Mouse (Mus musculus) kidney, postnatal 36 days (tissue): ENCODE measurements around the gene Cd48.
"Not testable (repeated sequence)": the region's sequence is repeated elsewhere in the genome, so short reads cannot be mapped to it uniquely, and the experiment has no call there.

Experiments
- DNase-seq, 2 experiments: peaks; one replicate each; pipeline ENCODE4 v3.0.0; 2021 to 2022; ENCODE audit warnings: mixed read lengths in 2 of 2

Gene Cd48

DNA sequence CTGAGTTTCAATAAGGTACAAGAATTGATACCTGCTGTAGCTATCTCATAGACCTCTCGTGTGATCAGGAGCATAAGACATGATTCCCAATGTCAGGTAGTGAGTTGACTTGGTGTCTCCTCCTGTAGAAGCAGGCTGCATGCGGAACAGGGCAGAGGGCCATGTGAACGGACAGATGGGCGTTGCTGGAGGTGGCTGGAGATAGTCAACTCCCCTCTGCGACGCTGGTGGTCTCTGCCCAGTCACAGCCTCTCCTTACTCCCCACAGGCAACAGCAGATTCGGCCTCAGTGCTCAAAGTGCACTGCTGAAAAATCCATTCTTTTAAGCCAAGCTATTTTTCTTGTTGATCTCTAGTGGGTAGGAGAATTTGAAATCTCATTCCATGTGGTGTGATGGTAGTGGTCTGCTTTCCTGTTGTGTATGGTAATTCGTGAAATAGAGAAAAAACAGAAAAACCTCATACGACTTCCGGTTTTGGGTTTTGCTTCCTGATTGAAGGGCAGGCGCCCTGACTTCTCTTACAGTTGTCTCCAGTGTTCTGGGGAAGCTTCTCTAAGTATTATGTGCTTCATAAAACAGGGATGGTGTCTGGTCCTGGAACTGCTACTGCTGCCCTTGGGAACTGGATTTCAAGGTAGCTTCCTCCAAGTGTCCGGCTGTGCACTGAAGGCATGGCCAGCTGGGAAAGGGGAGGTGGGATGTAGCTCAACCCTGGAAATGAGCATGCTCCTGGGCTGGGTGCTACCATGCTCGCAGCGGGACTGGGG lies at the start of gene Cd48:
Cd48 (plus strand) TSS at position 479 of the 769 bp plus-strand sequence.
- no peak for DNase-seq

DNA sequence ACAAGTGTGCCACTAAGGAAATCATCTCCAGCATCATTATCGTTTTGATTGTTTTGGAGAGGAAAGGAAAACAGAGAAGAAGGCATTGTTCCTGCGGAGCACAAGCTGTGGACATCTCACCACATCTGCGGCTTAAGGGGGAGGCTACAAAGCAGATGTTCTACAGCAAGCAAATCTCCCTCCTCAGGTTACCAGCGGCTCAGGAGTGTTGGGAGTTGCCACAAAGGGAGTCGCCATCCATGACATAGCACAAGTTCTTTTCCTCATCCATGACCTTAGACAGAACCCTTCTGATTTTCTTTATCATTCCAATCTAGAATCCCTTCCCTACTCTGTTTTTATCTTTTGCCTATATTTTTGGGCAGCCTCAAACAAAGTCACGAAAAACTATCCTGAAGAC lies 46.1 kb upstream of the Cd48 start:
- no peak for DNase-seq

DNA sequence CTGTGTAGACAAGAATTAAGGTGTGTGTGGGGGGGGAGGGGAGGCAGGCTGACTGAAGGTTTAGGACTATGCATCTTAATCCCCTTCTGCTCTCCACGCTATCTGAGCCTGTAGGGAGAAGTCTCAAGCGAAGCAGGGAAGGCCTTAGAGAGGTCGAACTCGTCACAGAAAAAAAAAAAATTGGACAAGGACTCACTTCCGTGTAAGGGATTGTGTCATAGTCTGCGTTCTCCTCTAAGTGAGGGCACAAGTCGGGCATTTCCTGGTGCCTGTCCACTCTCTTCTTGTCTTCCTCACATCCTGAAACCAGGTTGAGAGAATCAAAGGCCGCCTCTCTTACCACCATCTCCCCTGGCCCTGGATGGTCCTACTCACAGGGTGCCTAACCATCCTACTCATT lies 44.7 kb upstream of the Cd48 start:
- no peak for DNase-seq

DNA sequence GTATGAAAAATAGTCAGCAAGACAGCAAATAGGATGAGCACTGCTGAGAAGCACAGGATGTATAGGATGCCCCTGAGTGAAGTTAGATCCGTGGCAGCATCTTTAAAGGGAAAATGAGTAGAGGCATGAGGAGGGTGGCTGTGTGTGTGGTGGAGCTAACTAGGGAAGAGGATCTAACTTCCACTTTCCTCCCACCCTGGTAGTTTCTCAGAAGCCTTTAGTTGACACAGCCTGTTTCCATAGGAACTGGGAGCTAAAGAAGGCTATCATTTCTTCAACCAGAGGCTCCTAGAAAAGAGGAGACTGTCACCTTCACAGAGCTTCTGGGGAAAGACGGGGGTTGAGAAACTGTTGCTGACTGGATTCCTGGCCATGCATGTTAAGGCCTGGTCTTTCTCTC lies 43.1 kb upstream of the Cd48 start:
- DNase-seq = no peak

DNA sequence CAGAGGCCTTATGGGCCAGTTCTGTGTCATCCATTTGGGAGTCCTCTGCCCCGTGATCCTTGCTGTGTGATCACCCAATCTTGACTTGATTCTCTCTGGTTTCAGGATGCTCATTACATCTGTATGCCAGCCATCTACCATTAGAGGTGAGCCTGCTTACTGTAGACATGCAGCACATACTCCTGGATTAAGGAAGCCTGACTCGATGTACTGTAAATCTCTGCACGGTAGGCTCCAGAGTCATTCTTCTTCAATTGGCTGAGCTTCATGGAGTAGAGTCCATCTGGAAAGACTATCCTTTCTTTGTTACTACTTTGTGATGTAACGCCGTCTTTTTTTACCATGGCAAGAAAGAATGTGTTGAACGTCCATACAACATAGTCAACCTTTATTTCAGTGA lies 41.0 kb upstream of the Cd48 start:
- no peak for DNase-seq

DNA sequence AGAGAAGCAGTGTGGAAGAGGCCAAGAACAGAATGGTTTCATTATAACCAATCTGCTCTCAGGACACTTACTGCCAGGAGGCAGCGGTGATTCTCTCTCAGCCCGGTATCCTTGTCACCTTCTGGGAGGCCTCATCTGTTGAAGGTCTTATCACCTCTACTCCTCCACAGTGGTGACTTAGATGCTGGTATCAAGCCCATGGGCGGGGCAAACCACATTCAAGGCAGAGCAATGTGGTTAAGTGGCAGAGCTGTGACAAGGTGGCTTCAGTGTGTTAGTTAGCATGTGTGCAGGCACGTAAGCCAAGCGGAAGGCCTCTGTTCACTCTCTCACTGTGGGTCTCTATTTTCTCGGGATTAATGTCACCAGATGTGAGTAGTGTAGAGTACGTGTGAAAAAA lies 38.2 kb upstream of the Cd48 start:
- no peak for DNase-seq

DNA sequence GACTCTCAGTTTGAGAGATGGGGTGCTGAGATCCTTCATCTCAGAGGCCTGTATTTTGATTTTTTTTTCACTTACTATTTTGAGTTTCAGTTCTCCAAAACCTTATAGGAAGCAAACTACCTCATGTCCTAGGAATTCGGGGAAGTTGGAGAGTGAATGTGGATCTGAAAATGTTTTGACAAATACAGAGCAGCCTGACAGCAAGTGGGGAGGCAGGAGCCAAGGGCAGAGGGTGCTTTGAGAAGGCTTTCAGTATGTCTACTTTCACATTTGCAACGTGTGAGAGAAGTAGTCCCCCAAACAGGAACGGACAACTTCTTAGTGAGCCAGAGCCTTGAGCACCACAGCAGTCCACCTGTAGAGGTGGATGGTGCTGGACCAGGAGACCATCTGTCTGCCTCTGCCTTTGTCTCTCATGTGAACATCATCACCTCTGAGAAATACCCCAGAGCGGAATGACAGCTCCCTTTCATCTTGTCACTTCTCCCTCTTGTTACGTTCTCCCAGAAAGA lies 35.3 kb upstream of the Cd48 start:
- DNase-seq = no peak

DNA sequence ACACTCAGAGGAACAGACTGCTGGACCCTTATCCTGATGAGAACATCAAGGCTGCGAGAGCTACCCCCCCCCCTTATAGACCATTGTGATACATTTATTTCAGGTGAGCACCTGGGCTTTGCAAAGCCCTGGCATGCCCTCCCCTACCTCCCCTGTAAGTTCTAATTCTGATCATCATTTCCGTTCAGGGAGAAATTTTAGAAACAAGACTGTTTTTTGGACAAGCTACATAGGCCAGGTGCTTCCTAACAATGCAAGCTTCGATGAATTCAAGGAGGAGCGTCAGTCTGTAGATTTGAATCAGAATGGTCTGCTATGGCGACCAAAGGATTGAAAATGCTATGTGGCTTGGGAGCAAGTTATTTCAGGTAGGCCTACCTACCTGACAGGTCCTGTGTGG lies 34.1 kb upstream of the Cd48 start:
- DNase-seq = no peak

DNA sequence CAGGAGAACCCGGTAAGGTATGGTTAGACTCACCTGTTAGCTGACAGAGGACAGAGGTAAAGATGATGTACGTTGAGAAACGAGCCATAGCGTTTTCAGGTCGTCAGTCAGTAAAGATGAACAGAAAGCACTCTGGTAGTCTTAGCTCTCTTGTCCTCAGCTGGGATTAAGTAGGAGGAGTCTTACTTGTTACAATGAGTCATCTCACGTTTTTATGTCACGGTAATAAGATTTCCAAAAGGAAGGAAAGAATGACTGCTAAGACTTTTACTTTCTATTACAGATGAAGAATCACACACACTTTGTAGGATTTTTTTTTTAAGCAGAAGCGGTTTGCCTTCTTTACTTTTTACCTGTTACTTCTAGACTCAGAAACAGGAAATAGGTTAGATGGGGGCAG lies 33.0 kb upstream of the Cd48 start:
- no peak for DNase-seq

DNA sequence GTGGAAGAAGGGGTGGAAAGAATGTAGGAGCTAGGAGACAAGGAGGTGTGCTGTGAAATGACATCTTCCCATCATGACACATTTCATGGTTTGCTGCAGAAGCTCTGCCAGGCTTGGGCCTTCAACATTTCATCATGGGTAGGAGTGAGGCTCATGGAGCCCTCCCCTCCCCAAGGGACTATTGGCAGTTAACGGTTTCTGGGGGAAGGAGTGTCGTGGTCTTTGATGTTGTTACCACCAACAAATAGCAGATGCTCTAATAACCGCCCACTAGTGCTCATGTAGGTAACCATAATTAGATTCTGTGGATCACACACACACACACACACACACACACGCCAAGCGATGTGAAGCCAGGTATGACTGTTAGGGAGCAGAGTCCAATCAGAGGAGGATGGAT lies 29.1 kb upstream of the Cd48 start, which contains the start of gene Slamf7:
Slamf7 (minus strand) TSS at position 302 of the 400 bp plus-strand sequence.
- no peak for DNase-seq

DNA sequence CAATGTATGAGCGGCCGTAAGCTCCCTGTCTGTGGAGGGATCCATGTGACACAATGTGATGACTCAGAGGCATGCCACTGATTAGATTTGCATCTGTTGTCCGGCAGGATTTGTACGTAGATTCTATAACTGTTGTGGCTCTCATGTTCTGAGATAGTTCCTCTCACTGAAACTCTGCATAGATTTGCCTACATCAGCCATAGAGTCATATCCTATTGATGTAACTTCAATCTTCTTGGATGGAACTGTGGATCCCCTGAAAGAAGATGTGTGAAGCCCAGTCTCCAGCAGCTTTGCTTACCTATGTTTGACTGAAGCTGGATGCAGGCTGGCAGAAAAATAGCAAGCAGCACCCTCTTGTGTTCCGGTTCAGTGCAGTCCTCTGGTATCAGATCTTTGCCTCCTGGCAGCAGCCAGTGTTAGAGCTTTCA lies 23.2 kb upstream of the Cd48 start:
- DNase-seq = peak in 1 of 2 experiments; percentile 13

DNA sequence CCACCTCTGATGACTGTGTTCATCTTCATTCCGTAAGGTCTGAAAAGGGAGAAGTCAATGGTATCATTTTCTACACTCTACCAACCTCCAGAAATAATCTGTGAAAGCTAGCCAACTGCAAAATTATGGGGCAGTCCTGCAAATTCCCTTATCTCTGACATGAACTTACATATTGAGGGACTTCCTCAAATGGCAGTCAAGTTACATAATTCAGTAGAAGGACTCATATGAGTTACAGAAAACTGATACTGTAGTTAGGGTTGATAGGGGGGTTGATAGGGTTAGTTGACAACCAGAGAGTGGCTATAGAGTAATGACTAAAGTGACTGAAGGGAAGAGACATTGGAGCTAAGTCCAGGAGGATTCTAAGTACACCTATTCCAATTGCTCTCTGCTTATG lies 21.4 kb upstream of the Cd48 start:
- DNase-seq = no peak

DNA sequence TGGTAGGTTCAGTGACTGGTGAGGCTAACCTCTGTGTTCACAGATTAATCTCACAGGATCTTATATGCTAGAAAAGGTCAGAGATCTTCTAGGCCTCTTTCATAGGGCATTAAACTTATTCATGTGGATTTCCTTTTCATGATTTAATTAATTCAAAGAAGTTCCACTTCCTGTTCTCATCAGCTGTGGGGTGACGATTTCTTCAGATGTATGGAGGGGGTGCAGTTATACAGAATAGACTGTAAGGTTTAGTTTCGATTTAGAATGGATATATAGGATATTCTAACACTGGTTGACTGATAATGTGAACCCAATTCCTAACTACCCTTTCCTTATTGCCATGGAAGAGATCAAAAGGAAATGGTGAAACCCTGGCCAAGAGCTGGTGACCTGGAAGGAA lies 20.3 kb upstream of the Cd48 start:
- no peak for DNase-seq

DNA sequence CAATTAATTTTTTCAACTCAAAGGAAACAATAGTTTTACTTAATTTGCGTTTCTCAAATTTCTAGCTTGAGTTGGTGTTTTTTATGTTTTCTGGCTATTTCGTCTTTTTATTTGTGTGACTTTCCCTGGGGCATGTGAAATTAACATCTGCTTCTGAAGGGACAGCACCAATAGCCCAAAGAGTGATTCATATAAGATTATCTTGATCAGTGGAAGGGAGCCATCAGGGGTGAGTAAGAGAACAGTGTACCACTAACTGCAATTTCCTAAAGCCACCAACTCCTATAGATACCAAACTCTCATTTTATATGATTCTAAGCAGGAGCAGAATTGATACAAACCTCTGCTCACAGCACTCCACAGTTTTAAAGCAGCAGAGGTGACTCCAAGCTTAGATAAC lies 18.1 kb upstream of the Cd48 start:
- no peak for DNase-seq

DNA sequence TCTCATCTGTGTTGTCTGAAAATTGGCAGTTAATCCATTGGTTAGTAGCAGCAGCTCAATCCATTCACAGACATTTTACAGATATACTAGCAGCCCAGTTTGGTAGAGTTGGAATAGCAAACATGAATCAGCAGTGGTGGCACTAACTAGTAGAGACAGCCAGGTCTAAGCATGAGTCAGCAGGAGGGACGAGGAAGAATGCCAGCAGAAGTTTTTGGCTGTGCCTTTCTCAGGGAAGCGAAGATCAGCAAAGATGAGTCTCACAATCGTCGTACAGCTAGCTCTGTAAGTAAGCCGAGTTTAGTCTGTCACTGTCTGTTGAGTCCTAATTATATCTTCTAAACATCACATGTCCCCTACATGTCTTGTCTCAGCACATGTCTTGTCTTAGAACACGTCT lies 15.5 kb upstream of the Cd48 start:
- DNase-seq = no peak

DNA sequence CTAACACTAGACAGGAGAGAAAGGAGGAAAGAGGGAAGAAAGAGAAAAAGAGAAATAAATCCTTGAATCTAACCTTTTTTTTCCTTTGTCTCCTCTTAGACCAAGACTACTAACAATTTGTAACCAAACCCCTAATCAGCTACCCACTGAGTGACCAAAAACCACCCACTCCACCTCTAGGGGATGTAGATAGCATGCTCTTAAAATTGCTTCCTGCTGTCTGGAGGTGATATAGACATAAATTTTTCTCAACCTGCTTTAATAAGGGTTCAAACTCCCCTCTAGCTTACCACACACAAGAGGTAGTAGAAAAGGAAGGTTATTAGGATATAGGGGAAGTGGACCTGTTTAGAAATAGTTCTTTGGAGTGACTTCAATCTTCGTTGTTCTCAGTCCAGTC lies 14.6 kb upstream of the Cd48 start:
- DNase-seq = no peak

DNA sequence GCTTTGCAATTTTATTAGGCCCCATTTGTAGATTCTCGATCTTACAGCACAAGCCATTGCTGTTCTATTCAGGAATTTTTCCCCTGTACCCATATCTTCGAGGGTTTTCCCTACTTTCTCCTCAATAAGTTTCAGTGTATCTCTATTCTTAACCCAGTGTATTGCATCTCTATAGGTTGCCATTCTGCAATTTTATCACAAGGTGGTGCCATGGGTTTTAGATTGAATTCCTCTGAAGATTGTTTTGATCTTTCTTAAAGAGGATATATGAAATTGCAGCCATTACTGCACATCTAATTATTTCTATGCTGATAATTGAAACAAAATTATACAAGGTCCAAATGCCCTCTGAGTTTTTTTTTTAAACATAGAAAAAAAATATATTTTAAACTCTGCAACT lies 9.4 kb upstream of the Cd48 start:
- not testable (repeated sequence) for DNase-seq

DNA sequence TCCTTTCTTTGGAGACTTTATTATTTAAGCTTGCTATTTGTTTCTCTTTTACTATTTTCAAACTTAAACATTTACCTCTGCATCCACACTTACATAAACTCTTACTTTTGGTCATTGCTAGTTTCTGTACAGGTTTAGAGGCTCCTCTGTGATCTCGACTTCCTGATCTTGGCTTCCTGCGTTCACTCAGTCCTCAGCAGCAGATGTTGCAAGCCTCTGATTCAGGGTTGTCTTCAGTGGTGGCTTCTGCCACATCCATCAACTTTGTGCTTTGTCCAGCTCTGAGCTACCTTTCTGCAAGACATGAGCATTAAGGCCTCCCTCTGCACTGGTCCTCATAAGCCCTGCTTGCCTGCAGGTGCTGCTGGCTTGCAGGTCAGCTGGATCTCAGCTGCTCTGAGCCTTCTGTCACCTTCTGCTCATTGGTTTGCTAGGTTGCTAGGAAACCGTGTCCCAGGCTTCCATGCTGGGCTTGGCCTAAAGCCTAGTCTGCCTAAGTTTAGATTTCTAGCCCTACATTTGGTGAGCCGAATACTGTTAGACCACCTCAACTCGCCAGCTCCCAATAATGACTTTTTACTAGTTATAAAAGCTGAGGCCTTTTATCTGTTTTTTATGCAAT lies 8.8 kb upstream of the Cd48 start:
- DNase-seq = no peak

DNA sequence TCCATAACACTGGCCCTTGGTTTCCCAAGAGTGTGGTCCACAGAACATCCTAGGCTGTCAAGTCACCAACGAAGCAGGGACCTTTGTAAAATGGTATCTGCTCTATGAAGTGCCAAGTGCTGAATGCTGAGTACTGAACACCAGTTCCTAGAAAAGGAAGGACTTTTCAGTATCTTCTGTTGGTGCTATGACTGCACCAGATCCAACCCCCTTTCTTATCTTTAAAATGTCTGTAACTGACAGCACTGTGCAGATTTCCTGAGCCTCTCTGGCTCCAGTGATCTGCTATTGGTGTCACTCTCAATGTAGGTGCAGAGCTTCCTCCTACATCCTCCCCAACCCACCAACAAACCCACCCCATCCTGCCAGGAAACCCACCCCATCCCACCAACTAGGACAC lies 7.3 kb upstream of the Cd48 start:
- no peak for DNase-seq

DNA sequence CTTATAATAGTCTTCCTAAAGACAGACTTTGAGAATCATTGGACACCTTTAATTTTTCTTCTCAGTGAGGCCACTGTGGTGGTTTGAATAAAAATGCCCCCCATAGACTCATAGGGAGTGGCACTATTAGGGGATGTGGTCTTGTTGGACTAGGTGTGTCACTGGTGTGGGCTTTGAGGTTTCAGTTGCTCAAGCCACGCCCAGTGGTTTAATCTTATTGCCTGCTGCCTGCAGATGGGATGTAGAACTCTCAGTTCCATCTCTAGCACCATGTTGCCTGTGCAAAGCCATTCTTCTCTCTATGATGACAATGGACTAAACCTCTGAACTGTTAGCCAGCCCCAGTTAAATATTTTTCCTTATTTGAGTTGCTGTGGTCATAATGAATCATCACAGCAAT lies 4.1 kb upstream of the Cd48 start:
- DNase-seq = no peak

DNA sequence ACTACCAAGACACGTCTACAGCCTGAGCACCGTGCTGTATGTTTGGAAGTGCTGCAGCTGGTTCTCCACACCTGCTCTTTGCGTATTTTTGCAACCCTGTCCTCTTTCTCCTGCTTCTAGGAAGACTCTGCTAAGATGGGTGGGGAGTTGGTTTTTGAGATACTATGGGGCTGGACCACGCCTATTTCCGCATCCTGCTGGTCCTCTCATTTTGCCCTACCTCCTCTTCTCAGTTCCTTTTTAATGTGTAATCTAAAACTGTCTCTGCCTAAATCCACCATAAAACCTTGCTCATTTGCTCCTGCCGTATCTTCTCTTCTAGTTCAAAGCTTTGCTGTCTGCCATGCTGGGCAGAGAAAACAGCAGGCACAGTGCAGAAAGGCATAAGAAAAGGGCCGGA lies 800 bp upstream of the Cd48 start:
- no peak for DNase-seq

DNA sequence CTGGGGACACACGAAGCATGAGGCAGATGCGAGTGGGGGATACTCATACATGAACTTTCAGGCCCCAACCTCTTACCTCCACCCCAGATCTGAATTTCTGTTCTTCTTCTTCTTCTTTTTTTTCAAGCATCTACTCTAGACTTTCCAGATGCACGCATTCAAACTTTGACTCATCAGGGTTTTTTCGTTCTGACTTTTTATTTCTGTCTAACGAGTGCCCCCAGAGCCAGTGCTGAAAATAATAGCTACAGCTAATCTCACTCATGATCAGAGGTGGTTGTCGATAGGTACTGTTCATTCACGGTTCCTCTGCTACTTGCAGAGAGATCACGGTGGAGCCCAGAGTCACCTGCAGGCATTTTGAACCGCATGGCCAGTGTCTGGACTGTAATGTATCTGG lies 3.1 kb downstream of the Cd48 start:
- no peak for DNase-seq

DNA sequence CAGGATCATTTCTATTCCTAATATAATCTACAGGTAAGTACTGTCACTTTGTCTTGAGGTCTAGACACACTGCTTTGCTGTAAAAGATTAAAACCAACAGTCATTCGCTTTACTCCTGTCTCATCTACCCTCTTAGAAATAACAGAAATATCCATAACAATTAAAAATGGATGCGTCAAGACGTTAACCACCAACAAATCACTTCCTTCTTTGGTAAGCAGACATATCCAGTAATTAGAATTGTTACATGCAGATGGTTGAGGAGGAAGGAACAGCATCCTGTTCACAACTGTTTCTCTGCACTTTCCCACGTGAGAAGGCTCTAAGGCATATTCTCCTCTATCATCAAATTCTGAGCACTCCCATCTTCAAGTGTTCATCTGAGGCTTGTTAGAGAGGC lies 5.5 kb downstream of the Cd48 start:
- DNase-seq = no peak

DNA sequence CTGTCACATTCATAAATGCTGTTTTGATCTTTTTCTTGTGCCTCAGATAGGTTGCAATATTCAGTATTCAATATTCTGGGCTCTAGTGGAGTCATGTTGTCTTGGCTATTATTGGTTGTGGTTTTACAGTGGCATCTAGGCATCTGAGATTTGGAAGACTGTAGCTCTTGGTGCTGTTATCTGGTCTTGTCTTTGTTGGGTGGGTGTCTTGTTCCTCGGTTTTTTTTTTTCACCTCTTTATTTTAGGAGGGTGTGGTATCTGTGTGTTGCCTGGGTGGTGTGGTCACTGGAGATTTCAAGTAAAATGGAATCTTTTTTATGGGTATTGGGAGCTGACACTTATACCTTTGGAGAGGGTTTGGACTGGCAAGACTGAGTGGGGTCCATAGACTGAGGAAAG lies 12.1 kb downstream of the Cd48 start:
- no peak for DNase-seq

DNA sequence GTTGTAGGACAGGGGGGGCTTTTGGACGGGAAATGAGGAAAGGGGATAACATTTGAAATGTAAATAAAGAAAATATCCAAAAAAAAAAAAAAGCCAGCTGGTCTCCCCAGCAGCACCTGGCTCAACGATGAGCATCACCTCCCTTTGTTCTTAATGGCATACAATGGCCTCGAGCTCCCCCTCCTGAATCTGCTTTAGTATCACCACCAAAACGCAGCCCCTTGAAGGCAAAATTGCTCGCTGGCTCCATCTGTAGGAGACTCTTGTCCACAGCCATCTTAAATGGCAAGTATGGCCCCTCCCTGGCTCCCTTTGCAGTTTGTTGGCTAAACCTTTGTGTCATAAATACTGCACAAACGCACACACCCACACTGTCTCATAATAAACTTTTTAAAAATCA lies 17.2 kb downstream of the Cd48 start:
- DNase-seq = peak in 1 of 2 experiments; percentile 10
